Mouse (Mus musculus): Measurements from ENCODE around the gene Btbd7. TPM values are rescaled to one million over a fixed set of nuclear protein-coding genes. Genes with fewer than 3 reads are reported as not detected.

Btbd7 gene
- total RNA-seq, 2 experiments from 2014 or later = 17.1 to 21.7 TPM

- ATAC-seq (replicated peaks; ENCODE audit: low FRiP score, low TSS enrichment, poor library complexity, severe bottlenecking) = peak; percentile 42
These were observed 135.2 kb downstream of the Btbd7 start for GRCm38 (mm10) chr12:102743036-102743588.

- no peak for ATAC-seq (replicated peaks; ENCODE audit: low FRiP score, low TSS enrichment, poor library complexity, severe bottlenecking)
These were observed 136.2 kb downstream of the Btbd7 start for GRCm38 (mm10) chr12:102742056-102742455.

GRCm38 (mm10) chr12:102740285-102740684, 138.0 kb downstream of the Btbd7 start:
- ATAC-seq (replicated peaks; ENCODE audit: low FRiP score, low TSS enrichment, poor library complexity, severe bottlenecking) = no peak

DNA sequence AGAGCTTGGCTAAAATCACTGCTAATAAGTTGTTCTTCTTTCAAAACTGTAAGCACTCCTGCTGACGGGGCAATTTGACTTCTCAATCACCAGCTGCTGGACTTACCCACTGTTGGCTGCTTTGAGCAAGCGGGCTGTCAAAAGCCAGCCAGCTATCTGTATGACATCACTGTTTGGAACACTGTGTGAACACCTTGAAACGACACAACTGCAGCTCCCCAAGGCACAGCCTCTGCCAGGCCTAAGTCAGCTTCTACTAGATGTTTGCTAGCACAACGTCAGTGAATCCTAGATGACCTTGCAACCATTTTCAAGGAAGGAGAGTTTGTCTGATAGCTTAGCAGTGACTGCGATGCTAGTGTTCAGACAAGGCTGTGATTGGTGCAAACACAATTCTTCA, 139.2 kb downstream of the Btbd7 start:
- no peak for ATAC-seq (replicated peaks; ENCODE audit: low FRiP score, low TSS enrichment, poor library complexity, severe bottlenecking)

- ATAC-seq (replicated peaks; ENCODE audit: low FRiP score, low TSS enrichment, poor library complexity, severe bottlenecking) = peak; percentile 80
These were observed 144.9 kb downstream of the Btbd7 start for GRCm38 (mm10) chr12:102733381-102733780.

- no peak for ATAC-seq (replicated peaks; ENCODE audit: low FRiP score, low TSS enrichment, poor library complexity, severe bottlenecking)
These were observed 147.3 kb downstream of the Btbd7 start for GRCm38 (mm10) chr12:102730798-102731619.

Other genes with a start within 250 kb of the Btbd7 start
- 7.4 and 12.1 TPM in 2 replicates for gene Itpk1, start 173.5 kb downstream of the Btbd7 start, total RNA-seq (2014; fragmentation: Nextera tagmentation)
- 4.9 and 6.5 TPM in 2 replicates for gene Itpk1, start 173.5 kb downstream of the Btbd7 start, total RNA-seq (2017)
- 3.8 and 8.2 TPM in 2 replicates for gene Moap1, start 134.8 kb downstream of the Btbd7 start, total RNA-seq (2014; fragmentation: Nextera tagmentation)
- gene Moap1, start 134.8 kb downstream of the Btbd7 start, total RNA-seq (2017) = 11.5 and 15.8 TPM in 2 replicates
- gene Tmem251, start 134.7 kb downstream of the Btbd7 start, total RNA-seq (2014; fragmentation: Nextera tagmentation) = 9.2 and 13.8 TPM in 2 replicates
- 8.1 and 10.8 TPM in 2 replicates for gene Tmem251, start 134.7 kb downstream of the Btbd7 start, total RNA-seq (2017)
- gene Gm28051, start 120.7 kb downstream of the Btbd7 start, total RNA-seq (2014; fragmentation: Nextera tagmentation) = not detected in 2 replicates
- gene Gm28051, start 120.7 kb downstream of the Btbd7 start, total RNA-seq (2017) = not detected in 2 replicates
- 12.2 and 21.1 TPM in 2 replicates for gene Gon7, start 120.7 kb downstream of the Btbd7 start, total RNA-seq (2014; fragmentation: Nextera tagmentation)
- gene Gon7, start 120.7 kb downstream of the Btbd7 start, total RNA-seq (2017) = 25.5 and 28.1 TPM in 2 replicates
- 40.2 and 46.4 TPM in 2 replicates for gene Ubr7, start 120.5 kb downstream of the Btbd7 start, total RNA-seq (2014; fragmentation: Nextera tagmentation)
- gene Ubr7, start 120.5 kb downstream of the Btbd7 start, total RNA-seq (2017) = 65.0 and 72.8 TPM in 2 replicates
- gene Gm20604, start 119.8 kb downstream of the Btbd7 start, total RNA-seq (2014; fragmentation: Nextera tagmentation) = 13.8 and 15.9 TPM in 2 replicates
- 11.9 and 14.0 TPM in 2 replicates for gene Gm20604, start 119.8 kb downstream of the Btbd7 start, total RNA-seq (2017)
- gene Cox8c, start 20.8 kb upstream of the Btbd7 start, total RNA-seq (2014; fragmentation: Nextera tagmentation) = not detected in 2 replicates
- gene Cox8c, start 20.8 kb upstream of the Btbd7 start, total RNA-seq (2017) = not detected in 2 replicates
- gene Unc79, start 70.4 kb upstream of the Btbd7 start, total RNA-seq (2014; fragmentation: Nextera tagmentation) = 0.07 TPM in 1 of 2 replicates, not detected in the other
- 0.05 TPM in 1 of 2 replicates, not detected in the other for gene Unc79, start 70.4 kb upstream of the Btbd7 start, total RNA-seq (2017)

Measured in megakaryocyte-erythroid progenitor cell, adult 5-6 weeks (primary cell).